Mouse (Mus musculus): Measurements from ENCODE around the gene Uhrf2. TPM values are rescaled to one million over a fixed set of nuclear protein-coding genes. Genes with fewer than 3 reads are reported as not detected.

Uhrf2 gene
- polyA plus RNA-seq, 1 experiment from 2014 or later: 57.0 TPM

Other genes with a start within 250 kb of the Uhrf2 start
- gene 9930021J03Rik, start 224.5 kb upstream of the Uhrf2 start, polyA plus RNA-seq (2015; fragmentation: Nextera tagmentation; extraction: Ambion mirVana): 6.8 and 7.5 TPM in 2 replicates
- 47.7 and 52.4 TPM in 2 replicates for gene Ranbp6, start 217.5 kb upstream of the Uhrf2 start, polyA plus RNA-seq (2015; fragmentation: Nextera tagmentation; extraction: Ambion mirVana)
- gene Il33, start 105.4 kb upstream of the Uhrf2 start, polyA plus RNA-seq (2015; fragmentation: Nextera tagmentation; extraction: Ambion mirVana): 0.56 and 0.90 TPM in 2 replicates
- gene Trpd52l3, start 26.7 kb upstream of the Uhrf2 start, polyA plus RNA-seq (2015; fragmentation: Nextera tagmentation; extraction: Ambion mirVana): not detected in 2 replicates
- gene Gldc, start 144.9 kb downstream of the Uhrf2 start, polyA plus RNA-seq (2015; fragmentation: Nextera tagmentation; extraction: Ambion mirVana): 6.6 and 7.7 TPM in 2 replicates
- gene Mbl2, start 202.4 kb downstream of the Uhrf2 start, polyA plus RNA-seq (2015; fragmentation: Nextera tagmentation; extraction: Ambion mirVana): not detected in 2 replicates

Data from midbrain, embryonic 15.5 days (tissue).